Mouse (Mus musculus): ENCODE results near the gene Fstl3.

The Fstl3 gene

DNA sequence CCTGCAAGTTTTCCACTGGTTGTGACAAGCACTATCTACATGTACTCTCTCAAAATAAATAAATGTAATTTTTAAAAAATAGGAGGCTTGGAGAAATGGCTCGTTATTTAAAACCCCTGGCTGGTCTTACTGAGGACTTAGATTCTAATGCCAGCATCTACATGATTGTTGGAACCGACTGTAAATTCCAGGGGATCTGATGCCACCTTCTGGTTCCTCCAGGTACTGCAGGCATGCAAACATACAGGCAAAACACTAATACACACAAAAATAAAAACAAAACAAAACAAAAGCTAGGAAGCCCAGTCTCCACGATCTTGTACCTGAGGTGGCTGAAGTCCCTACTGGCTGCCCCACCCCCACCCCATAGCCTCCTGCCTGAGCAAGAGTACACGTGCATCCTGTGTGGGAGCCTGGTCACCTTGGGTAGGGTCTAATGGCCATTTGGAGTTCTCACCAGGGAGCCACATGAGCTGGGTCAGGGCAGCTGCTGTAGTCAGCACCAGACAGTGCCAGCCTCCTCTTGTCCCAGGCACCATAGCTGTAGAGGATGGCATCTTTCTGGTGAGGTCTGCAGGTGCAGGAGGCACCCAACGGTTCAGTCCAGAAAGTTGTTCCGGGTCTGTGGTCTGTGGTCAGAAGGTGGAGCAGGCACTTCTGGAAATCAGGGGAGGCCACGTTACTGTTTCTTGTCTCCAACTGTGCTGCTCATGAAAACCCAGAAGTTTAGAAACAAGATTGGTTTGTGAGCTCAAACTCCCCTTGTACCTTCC is 11.5 kb downstream of the Fstl3 start:
- peak; percentile 66 for DNase-seq (ENCODE audit: low read depth)

DNA sequence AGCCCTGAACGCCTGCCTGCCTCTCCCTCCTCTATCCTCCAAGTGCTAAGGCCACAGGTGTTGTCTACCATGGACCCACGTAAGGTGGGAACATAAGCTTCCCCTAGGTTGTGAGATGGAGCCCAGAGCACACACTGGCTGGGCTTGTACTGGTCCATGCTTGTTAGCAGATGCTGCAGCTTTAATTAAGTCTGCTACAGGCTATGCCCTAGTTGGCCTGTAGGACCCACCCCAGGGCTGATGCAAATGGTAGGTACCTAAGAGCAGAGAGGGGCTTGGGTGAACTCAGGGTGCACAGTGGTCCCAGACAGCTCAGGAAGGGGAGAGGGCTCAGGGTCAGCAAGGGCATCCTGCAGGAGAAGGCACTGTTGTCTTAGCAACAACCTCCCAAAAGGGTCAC is 12.5 kb downstream of the Fstl3 start:
- no peak for DNase-seq (ENCODE audit: low read depth)

DNA sequence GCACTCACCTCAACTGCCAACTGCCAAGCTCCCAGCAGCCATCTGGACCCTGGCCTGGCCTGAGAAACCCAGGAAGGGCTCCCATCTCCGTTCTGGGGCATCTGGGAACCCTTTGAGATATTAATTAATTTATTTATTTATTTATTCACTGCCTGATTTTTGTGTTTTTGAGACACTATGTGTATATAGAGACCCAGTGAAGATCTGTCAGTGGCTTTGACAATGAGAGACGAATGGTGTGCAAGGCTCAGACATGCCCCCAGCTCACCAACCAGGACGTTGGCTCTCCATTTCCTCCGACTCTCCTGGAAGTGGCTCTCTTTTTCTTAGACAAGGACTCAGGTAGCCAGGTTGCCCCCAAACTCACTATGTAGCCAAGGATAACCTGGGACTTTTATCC is 13.8 kb downstream of the Fstl3 start, which contains the start of gene Prss57:
Gene Prss57 (minus strand): TSS at position 101 of the 400 bp plus-strand sequence.
- DNase-seq (ENCODE audit: low read depth), result no peak

DNA sequence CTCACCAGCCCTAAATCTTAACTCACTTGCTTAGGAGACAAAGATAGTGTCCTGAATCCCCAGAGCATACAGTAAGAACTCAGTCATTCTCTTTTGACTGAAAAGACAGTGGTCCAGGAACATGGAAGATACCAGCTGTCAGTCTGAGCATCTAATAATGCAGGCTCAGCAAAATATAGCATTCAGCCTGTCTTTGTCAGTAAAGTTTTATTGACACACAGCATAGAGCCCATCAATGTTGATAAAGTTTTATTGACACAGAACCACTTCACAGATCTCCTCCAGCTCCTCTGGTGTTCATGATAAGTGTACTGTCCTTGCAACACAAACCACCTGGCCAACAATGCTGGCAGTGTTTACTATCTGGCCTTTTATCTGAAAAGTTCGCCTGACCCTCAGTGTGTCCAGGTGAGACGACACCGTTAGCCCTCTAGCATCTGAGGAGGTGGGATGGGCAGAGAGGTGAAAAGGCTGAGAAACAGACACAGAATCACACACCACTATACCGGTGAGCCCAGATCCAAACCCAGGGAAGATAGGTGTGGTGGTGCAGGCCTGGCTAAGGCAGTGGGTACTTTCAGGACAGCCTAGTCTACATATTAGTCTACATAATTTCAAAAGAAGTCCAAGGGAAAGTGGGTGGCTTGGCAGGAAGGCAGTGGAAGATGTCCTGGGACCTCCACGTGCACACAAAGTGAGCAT is 15.4 kb downstream of the Fstl3 start:
- no peak for DNase-seq (ENCODE audit: low read depth)

DNA sequence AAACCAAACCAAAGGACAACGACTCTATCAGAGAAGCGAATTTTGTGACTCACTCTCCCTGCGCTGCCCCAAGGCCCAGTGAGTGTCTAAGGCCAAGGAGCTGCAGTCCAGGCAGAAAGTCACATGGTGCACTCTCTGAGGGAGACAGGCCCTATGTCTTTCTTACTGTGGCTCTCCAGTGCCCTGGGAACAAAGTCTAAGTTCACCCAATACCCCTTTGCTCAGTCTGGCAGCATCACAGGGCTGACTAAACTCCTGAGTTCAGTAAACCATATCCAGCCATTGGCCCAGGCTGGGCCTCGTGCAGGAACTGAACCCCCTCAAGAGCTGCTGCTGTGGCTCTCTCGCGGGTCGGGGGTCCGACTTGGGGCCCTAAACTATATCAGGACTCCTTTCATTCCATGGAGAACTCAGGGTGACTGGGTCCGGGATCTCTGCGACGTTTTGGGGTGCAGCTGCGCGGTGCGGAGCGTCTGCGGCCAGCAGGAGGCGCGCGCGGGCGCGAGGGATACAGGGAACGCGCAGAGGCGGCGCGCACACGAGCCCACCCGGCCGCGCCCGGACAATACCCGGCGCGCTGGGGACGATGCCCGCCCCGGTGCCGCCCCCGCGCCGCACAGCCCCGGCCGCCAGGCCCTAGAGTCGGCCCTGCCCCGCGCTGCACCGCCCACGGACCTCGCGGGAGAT is 16.1 kb downstream of the Fstl3 start, which contains the start of gene Palm:
Gene Palm (plus strand): TSS at position 522 of the 687 bp plus-strand sequence.
- peak; percentile 44 for DNase-seq (ENCODE audit: low read depth)

DNA sequence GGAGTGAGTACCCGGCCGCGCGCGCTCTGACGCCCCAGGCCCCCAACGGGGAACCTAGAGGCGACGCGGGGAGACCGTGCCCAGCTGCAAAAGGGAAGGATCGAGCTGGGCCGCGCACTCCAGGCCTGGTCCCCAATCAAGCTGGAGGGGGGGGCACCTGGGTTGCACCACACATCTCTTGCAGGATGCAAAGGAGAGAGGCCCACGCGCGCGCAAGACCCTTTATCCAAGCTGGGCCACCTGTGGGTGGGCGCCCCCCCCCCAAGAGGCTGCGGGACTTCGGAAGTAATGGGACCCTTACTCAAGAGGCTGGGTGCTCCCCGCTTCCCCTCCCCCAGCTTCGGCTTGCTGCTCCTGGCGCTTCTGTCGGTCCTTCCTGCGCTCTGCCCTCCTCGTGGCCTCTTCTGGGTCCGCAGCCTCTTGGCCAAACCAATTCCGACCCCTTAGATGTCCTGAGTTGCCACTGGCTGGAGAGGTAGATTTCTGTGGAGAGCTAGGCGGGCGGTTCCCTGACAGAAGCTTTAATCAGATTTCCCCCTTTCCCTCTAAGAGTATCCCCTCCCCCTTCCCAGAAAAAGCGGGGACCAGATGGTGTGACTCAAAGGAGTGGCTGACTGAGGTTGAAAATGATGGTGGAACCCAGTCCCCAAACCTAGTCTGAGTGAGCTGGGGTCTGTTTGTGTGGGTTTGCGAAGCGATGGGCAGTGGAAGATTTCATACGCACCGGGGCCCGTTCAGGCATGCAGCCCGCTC is 16.8 kb downstream of the Fstl3 start:
- no peak for DNase-seq (ENCODE audit: low read depth)

DNA sequence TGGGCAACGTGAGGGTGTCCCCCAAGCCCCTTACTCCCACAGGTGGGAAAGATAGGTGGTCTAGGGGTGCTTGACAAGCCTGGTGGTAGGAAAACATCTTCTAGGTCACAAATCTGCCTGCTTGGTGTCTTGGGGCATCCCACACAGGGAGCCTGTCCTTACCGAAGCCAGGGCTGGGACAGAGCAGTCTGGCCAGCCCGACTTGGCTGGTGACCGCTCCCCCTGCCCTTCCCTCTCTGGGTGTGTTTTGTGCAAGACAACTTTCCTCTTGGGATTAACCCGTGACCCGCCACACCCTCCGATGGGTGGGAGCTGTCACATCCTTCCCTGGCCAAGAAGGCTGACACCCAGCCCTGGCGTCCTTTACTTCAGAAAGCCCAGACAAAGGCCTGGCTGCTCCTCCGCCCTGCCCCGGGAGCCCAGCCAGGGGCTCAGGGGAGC is 17.4 kb downstream of the Fstl3 start:
- DNase-seq (ENCODE audit: low read depth), result no peak

DNA sequence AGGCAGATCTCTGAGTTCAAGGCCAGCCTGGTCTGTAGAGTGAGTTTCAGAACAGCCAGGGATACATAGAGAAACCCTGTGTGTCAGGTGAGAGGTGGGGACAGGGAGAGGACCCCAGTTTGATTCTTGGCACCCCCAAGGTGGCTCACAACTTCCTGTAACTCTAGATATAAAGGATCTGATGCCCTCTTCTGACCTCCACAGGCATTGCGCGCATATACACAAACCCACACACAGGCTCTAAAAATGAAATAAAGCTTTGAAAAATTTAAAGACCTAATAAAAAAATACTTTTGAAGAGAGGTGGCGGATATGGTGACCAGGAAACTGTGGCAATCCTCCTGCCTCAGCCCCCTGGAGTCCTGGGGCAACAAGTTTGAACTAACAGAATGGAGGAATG is 18.8 kb downstream of the Fstl3 start:
- no peak for DNase-seq (ENCODE audit: low read depth)

DNA sequence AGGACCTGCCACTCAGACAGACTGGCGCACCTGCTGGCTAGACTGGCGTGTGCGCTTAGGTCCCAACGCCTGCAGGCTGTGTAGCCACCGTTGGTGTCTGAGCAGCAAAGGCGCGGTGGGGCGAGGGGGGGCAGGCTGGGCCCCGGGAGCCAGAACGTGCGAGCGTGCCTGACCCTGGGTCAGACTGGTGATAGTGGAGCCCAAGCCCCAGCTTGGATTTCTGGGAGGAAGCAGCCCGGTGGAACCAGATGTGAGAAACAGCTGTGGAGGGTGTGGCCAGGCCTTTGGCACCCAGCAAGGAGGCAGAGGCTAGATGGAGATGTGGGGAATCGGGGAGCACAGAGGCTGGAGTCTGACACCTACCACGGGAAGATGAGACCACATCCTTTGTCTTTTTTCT is 20.3 kb downstream of the Fstl3 start:
- DNase-seq (ENCODE audit: low read depth), result no peak

DNA sequence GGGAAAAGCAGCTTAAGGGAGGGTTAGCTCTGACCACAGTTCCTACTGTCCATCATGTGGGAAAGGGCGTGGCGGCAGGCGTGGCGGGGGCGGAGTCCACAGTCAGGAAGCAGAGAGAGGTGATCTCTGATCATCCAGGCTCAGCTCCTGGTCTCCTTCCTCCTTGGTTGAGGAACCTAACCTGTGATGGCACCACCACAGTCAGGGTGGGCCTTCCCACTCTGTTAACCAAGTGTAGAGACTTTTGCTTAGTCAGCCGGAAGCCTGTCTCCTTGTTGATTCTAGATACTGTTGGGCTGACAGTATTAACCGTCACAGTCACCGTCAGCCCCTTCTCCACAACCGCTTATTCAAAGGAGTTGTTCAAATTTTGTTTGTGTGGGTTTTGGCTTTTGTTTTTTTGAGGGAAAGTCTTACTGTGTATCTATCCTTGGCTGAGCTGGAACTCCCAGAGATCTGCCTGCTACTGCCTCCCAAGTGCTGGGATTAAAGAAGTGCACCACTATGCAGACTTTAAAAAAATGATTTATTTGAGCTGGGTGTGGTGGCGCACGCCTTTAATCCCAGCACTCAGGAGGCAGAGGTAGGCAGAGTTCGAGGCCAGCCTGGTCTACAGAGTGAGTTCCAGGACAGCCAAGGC is 21.3 kb downstream of the Fstl3 start:
- no peak for DNase-seq (ENCODE audit: low read depth)

DNA sequence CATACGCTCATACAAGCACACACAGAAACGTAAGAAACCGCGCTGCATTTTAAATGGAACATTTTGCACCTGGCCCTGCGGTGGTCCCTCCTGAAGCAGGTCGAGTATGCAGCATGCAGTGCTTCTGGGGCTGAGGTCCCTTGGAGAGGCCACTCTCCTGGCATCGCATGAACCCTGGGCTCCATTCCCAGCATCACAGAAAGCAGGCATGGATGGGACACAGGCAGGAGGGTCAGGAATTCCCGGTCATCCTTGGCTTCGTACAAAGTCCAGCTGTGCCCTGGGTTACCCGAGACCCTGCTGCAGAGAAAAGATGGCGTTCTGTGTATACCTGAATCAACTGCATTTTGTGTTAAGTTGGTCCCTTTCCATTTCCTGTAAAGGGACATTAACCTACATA is 23.4 kb downstream of the Fstl3 start:
- DNase-seq (ENCODE audit: low read depth), result no peak

DNA sequence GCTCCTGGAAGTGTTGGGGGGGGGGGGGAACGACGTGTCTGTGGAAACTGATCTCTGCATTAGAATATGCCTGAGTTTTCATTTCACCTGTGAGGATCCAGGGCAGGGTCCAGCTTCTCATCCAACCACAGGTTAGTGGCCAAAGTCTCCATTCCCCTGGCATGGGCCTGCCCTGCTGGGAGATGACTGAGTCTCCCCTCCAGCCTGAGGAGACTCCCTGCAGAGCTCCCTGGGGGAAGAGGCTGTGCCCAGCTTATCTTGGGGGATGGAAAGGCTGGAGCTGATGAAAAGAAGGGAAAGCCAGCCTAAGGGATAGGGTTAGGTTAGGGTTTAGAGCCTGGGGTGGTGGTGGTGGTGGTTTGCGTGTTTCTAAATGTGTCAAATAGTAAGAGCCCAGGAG is 24.8 kb downstream of the Fstl3 start:
- no peak for DNase-seq (ENCODE audit: low read depth)

DNA sequence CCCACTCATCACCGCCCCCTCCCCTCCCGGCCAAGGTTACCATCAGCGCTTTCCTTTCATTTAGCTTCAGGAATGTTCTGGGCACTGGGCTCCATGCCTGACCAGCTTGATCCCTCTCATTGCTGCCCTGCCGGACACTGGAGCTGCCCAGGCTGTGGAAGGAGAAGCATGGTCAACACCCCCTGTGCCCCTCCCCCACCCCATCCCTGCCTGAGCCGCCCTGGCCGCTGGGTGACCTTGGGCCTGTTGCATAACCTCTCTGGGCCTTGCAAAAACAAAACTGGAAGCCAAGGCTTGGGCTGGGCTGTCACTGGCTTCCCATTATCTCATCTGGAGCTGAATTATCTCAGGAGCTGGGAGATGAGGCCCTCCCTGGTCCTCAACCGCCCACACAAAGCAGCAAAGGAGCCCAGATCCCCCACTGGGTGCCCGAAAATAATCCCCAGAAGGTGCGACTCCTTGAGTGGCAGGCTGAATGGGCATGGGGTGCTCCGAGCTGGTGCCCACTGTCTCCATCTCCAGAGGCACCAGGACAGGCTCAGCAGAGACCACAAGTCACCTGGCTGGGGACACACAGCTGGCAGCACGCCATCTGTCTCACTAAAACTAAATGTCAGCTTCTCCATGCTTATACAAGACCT is 25.4 kb downstream of the Fstl3 start:
- DNase-seq (ENCODE audit: low read depth), result no peak

DNA sequence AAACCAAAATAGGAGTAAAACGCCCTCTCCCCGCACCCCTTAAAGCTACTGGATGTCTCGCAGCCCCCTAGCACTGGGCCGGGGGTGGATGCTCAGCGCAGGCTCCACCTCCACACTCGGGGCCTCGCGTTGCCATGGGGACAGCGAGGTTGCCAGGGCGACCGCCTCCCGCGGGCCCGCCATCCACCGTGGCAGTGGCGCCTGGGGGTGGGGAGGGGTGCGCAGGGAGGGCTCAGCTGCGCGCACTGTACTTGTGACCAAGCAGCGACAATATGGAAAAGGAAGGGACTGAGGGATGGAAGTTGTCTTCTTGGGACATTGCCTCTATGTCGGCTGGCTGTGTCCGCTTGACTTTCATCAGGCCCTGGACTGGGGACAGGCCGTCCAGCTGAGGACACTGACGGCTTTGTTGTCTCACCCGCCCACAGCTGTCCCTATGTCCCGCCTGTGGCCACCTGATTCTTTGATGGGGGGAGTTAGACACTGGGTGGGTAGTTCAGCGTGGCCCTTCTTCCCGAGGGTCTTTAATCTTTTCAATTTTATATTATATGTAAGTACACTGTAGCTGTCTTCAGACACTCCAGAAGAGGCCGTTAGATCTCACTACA is 26.7 kb downstream of the Fstl3 start:
- DNase-seq (ENCODE audit: low read depth), result no peak

DNA sequence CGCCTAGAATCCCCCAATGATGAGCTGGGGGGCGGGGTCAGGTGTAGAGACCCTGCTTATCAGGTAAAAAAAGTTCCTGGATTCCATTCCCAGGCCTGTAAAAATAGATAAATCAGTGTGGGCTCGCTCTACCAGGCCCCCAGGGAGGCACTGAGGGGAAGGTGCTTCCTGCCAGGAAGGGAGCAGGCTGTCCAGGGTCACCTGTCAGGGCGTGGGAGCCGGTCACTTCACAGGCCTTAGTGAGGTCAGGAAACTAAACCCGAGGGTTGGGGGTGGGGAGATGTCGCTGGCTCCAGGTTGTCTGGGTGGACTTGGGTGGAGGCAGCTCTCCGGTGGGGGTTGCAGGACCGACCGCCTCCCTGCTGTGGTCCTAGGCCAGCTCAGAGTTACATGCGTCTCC is 28.6 kb downstream of the Fstl3 start:
- no peak for DNase-seq (ENCODE audit: low read depth)

DNA sequence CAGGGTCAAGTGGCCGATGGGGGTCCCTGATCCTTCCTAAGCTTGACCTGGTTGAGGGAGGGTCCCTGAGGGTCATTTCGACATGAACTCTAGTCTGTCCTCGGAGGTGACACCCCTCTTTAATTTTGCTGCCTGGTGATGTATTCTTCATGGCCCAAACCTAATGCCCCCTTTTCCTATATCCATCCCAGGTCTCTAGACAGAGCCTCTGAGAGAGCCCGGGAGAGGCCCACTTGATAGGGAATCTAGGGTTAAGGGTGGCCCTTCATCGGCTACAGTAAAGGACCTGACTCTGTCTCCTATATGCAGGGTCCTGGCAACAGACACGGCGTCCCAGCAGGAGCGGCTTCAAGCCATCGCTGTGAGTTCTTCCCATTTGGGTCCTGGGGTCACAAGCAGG is 29.3 kb downstream of the Fstl3 start:
- DNase-seq (ENCODE audit: low read depth), result no peak

DNA sequence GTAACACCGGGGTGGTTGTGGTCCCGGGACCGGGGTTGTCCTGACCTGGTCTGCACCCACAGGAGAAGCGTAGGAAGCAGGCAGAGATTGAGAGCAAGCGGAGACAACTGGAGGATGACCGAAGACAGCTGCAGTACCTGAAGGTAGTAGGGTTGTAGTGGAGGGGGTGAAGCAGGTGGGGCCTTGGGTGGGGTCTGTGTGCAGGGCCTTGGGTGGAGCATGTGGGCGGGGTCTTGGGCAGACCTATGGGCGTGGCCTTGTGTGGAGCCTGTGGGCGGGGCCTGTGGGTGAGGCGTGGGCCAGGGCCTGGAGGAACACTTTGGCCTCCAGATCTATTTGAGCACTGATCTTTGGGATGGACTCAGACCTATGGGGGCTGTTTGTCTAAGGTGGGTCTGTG is 29.9 kb downstream of the Fstl3 start:
- no peak for DNase-seq (ENCODE audit: low read depth)

DNA sequence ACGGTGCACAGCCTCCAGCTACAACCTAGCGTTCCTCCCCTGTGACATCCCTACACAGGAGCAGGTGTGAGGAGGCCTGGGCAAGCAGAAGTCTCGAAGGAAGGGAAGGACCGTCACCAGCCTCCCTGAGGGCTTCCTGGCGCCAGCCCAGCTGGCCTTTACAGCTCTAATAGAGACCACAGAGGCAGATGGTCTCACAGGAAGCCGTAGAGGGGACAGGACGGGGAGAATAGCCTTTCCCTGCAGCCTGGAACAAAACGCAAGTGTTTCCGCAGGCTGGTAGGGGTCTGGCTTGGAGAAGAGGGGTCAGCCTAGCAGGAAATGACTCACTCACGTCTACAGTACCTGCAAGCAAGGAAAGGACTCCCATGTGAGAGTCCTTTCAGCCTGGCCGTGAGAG is 30.8 kb downstream of the Fstl3 start:
- no peak for DNase-seq (ENCODE audit: low read depth)

DNA sequence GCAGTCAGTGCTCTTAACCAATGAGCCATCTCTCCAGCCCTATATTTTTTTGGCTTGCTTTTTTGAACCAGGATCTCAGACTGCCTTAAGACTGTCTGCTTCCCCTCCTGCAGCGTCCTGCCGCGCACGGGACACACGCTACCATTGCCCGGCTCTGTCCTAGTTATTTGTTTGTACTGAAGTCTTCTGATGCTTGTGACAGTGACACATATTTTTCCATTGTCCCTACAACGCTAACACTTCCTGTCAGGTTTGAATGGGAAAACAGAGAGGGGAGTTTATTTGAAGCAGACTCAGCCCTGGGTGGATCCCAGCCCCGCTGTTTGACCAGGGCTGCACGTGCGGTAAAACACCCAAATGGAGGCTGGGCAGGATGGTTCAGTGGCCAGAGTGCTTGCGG is 31.7 kb downstream of the Fstl3 start:
- DNase-seq (ENCODE audit: low read depth), result no peak

DNA sequence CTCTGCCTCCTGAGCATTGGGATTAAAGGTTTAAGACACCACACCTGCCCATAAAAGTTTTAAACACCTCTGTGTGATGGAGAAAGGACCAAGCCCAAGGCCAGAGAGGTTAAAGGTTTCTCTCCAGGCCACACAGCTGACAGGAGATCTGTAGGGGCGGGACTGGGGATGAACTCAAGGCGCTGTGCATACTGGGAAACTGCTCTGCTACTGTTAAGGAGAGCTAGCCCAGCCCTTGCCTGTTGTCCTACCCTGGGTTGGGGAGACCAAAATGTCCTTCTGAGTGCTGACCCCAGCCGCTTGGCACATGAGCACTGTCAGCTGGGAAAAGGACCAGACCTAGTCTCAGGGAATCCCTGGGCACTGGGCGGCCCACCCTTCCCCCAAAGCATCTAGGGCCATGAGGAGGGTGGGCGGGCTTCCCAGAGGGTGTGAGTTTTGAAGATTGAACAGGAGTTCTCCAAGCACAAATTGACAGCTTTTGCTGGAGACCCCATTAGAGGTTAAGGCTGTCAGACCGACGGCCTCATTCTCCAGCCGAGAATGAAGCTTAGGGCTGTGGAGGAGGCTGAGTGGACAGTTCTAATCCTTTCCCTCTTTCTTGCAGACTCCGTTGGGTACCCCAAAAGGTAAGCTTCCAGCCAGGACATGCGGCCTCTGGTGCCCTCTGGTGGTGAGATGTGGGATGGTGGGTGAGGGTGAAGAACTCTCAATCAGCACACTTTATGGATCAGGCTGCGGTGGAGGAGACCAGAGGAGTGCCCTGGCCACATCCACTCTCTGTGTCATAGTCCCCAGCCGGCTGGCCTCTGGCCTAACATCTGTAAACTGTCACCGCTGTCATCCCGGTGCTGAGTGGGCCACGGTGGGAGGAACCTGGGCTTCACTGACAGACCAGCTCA is 34.9 kb downstream of the Fstl3 start:
- peak; percentile 62 for DNase-seq (ENCODE audit: low read depth)

All from c-Kit-positive CD71-positive TER-119-negative erythroid progenitor cells, embryonic 14.5 days (primary cell).